Mouse (Mus musculus): ENCODE data around the gene Zfp459. TPM values are rescaled to one million over a fixed set of nuclear protein-coding genes. Genes with fewer than 3 reads are reported as not detected.
"Not testable (repeated sequence)": the region's sequence is repeated elsewhere in the genome, so short reads cannot be mapped to it uniquely, and the experiment has no call there.

The Zfp459 gene
- total RNA-seq, 2 experiments from 2014 or later: 1.8 to 2.8 TPM

GRCm38 (mm10) chr13:67413634-67414033 lies 7.6 kb downstream of the Zfp459 start:
- TF ChIP-seq CTCF (conservative IDR thresholded peaks at IDR 0.05): peak; percentile 54
- not testable (repeated sequence) for DNase-seq (ENCODE audit: low spot score in 2 of 2); H3K27ac ChIP-seq; H3K4me3 ChIP-seq

DNA sequence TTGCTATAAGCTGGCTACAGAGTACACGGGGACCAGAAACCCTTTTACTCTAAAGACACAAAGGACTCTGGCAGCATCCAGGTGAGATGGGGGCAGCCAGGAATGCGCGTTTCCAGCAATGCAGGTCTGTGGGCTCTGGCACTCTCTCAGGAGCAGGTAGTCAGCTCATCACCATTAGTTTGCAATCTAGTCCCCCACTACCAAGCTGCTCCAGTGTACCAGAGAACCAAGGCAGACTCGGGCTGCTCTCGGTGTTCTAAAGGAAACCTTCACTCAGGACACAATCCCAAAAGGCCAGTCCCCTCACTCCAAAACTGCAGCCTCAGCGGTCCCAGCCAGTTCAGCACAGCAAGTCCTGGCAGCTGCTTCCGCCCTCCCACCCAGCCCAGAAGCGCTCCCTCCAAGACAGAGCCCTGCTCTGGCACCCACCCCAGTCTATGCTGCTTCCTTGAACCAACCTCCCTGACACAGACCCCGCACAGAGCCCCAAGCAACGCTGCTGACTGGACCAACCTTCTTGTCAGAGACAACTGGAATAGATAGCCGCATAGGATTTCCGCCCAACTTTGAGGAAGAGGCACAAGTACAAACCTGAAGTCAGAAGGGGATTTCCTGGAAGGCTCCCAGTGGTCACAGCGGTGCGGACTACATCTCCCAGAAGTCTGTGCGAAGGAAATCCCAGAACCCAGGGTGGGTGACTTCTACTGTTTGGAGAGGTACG lies 21.9 kb downstream of the Zfp459 start, which contains the start of gene Zfp429:
TSS of gene Zfp429 (minus strand) at position 637 of the 721 bp plus-strand sequence.
- Histone ChIP-seq H3K27ac (peak within 1 kb of the TSS; percentile 67; the same call in 1 of the 2 replicates), H3K4me3 (peak within 1 kb of the TSS; percentile 67)
- DNase-seq (ENCODE audit: low spot score in 2 of 2): peak; percentile 59 to 60

DNA sequence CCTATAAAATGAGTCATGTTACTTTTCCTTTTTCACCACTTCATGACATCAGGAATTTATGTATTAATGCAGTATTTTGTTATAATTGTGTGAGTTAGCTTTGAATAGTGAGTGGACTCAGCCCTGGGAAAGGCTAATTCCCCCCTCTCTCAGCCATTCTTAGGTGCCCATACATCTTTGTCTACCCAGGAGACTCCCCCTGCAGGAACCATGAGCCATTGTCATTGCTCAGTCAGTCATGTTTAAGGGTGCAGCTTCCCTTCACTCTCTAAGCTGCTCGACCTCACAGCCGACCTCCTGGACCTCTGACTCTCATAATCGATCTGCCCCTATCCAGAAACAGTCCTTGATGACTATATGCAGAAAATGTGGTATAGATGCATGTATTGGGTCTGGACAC lies 45.0 kb downstream of the Zfp459 start:
- not testable (repeated sequence) for H3K4me3 ChIP-seq; DNase-seq (ENCODE audit: low spot score in 2 of 2); H3K27ac ChIP-seq
- TF ChIP-seq CTCF (conservative IDR thresholded peaks at IDR 0.05): 0 out of 2 replicates have a peak, but pooled peaks have one; percentile 4

- not testable (repeated sequence) for H3K27ac ChIP-seq
- H3K4me3 ChIP-seq: peak within 1 kb of the TSS; percentile 42
- peak; percentile 20 to 22 for DNase-seq (ENCODE audit: low spot score in 2 of 2)
Observed at GRCm38 (mm10) chr13:67375050-67375911, 45.9 kb downstream of the Zfp459 start, which contains the start of the genes Gm28041 and Zfp456. Gm28041 (minus strand) TSS chr13:67375733. Zfp456 (minus strand) TSS chr13:67375810.

- peak; percentile 35; the same call in 1 of the 2 replicates for TF ChIP-seq CTCF (conservative IDR thresholded peaks at IDR 0.05)
- peak; percentile 89 to 92 for DNase-seq (ENCODE audit: low spot score in 2 of 2)
- peak within 1 kb of the TSS; percentile 79 for H3K4me3 ChIP-seq
- H3K27ac ChIP-seq: peak within 1 kb of the TSS; percentile 76
Observed at GRCm38 (mm10) chr13:67360131-67360744, 61.0 kb downstream of the Zfp459 start, which contains the start of the genes Gm28044 and Zfp953. Gm28044 (minus strand) TSS chr13:67360536. Zfp953 (minus strand) TSS chr13:67360605.

Other genes starting within 250 kb of the Zfp459 start
- gene Rsl1, start 248.2 kb downstream of the Zfp459 start, total RNA-seq (2021): 1 to 10 TPM; 4.1 to 6.7 TPM
- 1 to 10 TPM; 2.0 to 3.0 TPM for gene Zfp455, start 226.9 kb downstream of the Zfp459 start, total RNA-seq (2021)
- gene Zfp458, start 143.0 kb downstream of the Zfp459 start, total RNA-seq (2021): 10 to 100 TPM; 19.9 to 22.2 TPM
- gene Zfp457, start 114.9 kb downstream of the Zfp459 start, total RNA-seq (2021): 1 to 10 TPM; 4.0 to 6.5 TPM
- gene Zfp595, start 88.8 kb downstream of the Zfp459 start, total RNA-seq (2021): 1 to 10 TPM; 3.2 to 4.9 TPM
- gene Gm28044, start 60.9 kb downstream of the Zfp459 start, total RNA-seq (2021): under 1 TPM; 0.81 to 0.82 TPM
- gene Zfp953, start 60.8 kb downstream of the Zfp459 start, total RNA-seq (2021): 1 to 10 TPM; 1.0 to 1.2 TPM
- gene Gm28041, start 45.7 kb downstream of the Zfp459 start, total RNA-seq (2021): under 1 TPM in 1 of 2 experiments, not detected in 1; 0.72 TPM
- gene Zfp456, start 45.6 kb downstream of the Zfp459 start, total RNA-seq (2021): under 1 TPM; 0.52 to 0.59 TPM
- 1 to 10 TPM; 3.5 to 4.0 TPM for gene Zfp429, start 21.6 kb downstream of the Zfp459 start, total RNA-seq (2021)
- 10 to 100 TPM; 11.8 TPM for gene Zfp874a, start 30.2 kb upstream of the Zfp459 start, total RNA-seq (2021)
- 10 to 100 TPM; 15.1 to 15.7 TPM for gene Zfp874b, start 62.8 kb upstream of the Zfp459 start, total RNA-seq (2021)
- 1 to 10 TPM; 9.2 to 9.3 TPM for gene Zfp58, start 79.1 kb upstream of the Zfp459 start, total RNA-seq (2021)
- gene Gm26965, start 104.7 kb upstream of the Zfp459 start, total RNA-seq (2021): 1 to 10 TPM in 1 of 2 experiments, not detected in 1; 1.5 TPM
- gene Zfp87, start 104.8 kb upstream of the Zfp459 start, total RNA-seq (2021): 10 to 100 TPM; 19.8 to 23.4 TPM
- 10 to 100 TPM in 1 of 2 experiments, 1 to 10 TPM in 1; 8.5 to 10.8 TPM for gene Zfp748, start 132.4 kb upstream of the Zfp459 start, total RNA-seq (2021)
- 10 to 100 TPM in 1 of 2 experiments, 1 to 10 TPM in 1; 9.1 to 10.2 TPM for gene Zfp729b, start 188.3 kb upstream of the Zfp459 start, total RNA-seq (2021)
- gene Gm49345, start 216.4 kb upstream of the Zfp459 start, total RNA-seq (2021): 1 to 10 TPM in 1 of 2 experiments, not detected in 1; 1.6 TPM
- gene Zfp729a, start 216.4 kb upstream of the Zfp459 start, total RNA-seq (2021): 1 to 10 TPM; 9.3 to 9.9 TPM